Mouse (Mus musculus): ENCODE data around the gene 1810010D01Rik.

The 1810010D01Rik gene

DNA sequence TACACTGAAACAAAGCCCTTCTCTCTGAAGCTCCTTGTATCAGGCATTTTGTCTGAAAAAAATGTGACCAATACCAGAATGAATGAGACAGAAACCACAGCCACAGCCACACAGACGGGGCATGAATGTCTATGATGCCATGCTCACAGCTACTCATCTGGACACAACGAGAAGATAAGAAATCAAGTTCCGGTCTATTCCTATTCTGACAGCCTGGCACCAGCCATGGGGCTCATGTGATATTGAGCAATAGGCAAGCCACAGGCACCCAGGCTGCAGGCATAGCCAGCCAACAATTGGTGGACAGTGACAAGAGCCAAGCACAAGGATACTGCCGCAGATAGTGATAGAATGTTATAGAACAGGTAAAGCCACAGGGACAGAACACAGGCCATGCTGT lies 7.6 kb upstream of the 1810010D01Rik start:
- no peak for DNase-seq (ENCODE audit: low read depth, low spot score)

DNA sequence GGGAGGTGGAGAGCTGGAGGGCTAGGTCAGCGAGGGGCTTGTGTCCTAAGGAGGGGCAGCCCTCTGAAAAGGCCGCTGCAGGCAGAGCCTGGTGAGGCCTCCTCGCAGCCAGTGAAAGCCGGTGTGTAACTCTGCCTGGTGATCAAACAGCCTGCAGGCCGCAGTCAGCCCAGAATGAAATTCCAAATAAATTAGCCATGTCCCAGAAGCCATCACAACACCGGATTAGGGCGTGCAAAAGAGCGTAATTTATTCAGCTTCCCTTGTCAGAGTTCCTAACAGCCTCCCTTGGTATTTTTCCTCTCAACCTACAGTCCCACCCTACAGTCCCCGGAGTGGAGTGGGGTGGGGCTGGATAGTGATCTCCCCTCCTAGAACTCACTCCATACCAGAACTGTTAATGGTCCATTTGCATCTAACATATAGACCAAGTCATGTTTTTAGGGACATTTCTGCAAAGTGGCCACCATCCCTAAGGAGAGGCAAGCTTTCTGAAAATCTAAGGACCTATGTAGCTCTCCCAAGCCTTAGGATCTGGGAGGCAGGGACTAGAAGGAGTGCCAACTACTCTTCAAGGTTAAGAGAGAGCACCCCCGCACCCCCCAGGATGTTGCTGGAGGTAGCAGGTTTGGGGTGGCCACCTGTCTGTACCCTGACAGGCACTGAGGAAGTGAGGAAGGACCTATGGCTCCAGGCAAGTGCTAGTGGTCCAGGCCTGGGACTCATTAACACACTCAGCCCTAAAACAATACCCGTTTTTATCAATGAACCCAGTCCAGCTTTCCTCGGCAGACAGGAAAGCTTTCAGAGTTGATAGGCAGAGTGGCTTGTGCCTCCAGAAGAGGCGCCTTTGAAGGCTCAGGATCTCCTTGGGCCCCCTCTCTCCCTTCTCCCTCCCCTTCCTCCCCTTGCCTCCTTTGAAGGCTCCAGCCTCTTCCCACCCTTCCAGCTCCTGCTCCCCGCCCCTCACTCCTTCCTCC lies 4.1 kb upstream of the 1810010D01Rik start:
- no peak for DNase-seq (ENCODE audit: low read depth, low spot score)

DNA sequence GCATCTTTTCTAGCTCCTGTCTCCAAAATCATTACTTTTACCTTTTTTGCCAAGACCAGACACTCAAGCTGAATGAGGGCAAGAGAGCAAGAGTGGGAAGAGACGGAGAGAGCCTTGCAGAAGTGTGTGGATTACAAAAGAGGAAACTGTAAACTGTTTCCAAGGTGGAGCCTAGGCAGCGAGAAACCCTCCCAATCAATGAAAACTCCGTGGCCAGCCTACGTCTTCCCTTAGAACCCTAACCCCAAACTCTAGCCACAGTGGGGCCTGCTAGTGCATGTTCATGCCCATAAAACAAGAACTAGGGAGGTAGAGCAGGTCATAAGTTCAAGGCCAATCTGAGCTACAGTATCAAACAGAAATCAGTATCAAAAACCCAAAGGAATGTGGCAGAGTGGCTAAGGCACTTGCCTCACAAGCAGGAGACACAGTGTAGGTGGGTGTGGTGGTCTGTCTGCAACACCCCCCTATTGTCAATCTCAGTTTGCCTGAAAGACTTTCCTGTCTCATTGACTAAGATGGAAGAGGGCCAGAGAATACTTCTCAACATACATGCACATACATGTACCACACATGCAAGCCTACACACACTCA lies 2.7 kb upstream of the 1810010D01Rik start:
- no peak for DNase-seq (ENCODE audit: low read depth, low spot score)

DNA sequence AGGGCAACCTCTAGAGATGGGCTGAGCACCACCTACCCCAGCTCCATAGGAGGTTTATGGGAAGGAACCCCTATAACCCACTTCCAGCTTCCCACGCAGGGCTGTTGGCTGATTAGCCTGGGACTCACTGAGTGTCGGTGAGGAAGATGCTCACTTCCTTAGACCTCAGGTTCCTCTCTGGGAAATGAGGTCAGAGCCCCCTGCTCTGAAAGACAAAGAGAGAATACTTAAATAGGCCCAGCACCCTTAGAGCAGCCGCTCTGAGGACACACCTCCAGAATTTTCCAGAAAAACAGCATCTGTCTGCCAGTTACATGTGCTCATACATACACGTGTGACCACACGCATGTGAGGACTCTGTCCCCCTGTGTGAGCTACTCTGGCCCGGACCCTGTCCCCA lies 1.1 kb downstream of the 1810010D01Rik start:
- no peak for DNase-seq (ENCODE audit: low read depth, low spot score)

DNA sequence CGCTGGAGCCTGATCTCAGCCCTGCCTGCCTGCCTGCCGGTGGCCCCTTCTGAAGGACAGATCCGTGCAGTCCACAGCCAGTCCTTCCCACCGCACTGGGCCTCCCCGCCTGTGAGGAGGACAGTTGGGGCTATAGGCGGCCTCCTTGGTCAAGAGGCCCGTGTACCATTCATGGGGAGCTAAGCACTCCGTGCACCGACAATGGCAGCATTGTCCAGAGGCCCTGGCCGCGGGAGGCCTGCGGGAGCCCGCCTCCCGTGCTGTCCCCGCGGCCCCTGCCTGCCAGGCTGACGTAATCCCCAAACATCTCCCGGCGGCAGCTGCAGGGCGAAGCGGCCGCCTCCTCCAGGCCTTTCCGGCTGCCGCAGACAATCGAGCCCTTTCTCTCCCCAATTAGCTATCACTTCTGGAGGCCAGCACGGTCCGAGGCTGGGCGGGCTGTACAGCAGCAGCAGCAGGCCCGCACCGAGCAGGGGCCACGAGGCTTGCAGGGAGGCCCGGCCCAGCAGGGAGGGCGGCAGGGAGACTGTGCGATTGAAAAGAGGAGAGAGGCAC lies 1.8 kb downstream of the 1810010D01Rik start:
- peak; percentile 46 for DNase-seq (ENCODE audit: low read depth, low spot score)

DNA sequence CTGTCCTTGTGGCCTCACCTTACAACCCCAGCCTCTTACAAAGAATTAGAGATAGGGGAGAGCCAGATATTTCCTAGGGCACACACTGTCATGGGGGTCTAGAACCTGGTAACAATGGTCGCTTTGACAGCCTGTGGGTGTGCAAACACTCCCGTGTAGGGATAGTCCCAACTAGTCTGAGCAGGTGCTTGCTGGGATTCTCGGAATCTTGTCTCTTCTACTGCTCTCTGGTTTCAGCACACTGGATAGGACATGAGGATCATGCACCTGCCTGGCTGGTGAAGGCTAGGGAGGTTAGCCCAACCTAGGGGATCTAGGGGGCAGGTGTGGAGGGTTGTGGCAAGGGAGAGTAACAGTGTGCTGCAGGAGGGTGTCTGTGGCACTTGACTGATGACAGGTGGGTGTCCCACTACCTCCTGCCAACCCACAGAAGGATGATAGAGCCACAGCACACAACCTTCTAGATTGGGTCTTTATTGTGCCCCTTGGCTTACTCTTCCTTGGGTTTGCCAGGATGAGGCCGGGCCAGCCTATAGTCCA lies 2.5 kb downstream of the 1810010D01Rik start:
- no peak for DNase-seq (ENCODE audit: low read depth, low spot score)

DNA sequence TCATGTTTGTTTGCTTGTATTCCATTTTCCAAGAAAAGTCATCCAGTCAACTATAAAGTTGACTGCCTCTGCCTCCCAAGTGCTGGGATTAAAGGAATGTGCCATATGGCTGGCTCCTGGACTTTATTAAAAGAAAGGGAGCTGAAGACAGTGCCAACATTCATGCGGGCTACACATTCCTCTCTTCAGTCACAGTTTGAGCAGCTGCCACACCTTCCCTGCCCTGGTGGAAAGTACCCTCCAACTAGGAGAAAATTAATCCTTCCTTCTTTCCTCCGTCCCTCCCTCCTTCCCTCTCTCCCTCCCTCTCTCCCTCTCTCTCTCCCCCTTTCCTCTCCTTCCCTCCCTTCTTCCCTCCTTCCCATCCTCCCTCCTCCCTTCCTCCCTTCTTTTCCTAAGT lies 8.2 kb downstream of the 1810010D01Rik start:
- DNase-seq (ENCODE audit: low read depth, low spot score), result no peak

DNA sequence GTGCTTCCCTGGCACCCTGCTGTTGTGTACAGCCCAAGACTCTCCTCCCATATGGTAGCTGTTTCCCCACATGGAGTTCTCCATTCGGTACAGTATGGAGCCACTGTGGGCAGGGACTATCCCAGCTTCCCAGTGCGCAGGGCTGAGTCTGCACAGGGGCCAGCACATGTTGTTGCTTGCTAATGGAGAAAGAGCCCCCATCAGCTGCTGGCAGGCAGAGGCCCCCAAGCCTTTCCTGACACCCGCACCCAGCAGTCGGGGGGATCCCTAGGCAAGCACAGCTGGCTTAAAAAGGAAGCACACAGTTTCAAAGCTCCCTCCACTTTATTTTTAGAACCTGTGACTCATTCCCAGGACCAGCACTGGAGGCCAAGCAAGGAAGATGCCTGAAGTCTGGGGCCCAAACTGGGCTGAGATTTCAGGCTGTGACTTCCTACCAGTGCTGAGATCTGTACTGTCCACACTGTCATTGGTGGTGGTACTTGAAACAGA lies 9.7 kb downstream of the 1810010D01Rik start:
- no peak for DNase-seq (ENCODE audit: low read depth, low spot score)

DNA sequence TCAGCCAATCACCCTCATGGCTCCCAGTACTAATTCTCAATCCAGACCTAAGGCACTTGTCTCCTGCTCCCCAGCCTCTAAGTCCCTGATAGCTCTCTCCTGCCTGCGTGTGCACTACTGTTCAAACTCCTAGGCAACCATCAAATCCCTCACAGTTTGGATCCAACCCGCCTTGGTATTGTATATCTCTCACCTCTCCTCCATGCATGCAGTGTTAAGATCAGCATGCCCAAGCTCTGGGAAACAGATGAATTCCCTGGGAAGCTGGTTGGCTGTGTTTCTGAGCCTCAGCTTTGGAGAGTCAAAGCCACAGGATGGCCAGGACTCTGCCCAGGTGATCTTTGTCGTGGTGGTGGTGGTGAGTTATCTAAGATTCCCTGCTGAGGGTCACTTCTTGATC lies 10.2 kb downstream of the 1810010D01Rik start:
- no peak for DNase-seq (ENCODE audit: low read depth, low spot score)

GRCm38 (mm10) chr7:145197042-145197441 lies 10.9 kb downstream of the 1810010D01Rik start:
- no peak for DNase-seq (ENCODE audit: low read depth, low spot score)

GRCm38 (mm10) chr7:145196340-145196739 lies 11.6 kb downstream of the 1810010D01Rik start:
- no peak for DNase-seq (ENCODE audit: low read depth, low spot score)

DNA sequence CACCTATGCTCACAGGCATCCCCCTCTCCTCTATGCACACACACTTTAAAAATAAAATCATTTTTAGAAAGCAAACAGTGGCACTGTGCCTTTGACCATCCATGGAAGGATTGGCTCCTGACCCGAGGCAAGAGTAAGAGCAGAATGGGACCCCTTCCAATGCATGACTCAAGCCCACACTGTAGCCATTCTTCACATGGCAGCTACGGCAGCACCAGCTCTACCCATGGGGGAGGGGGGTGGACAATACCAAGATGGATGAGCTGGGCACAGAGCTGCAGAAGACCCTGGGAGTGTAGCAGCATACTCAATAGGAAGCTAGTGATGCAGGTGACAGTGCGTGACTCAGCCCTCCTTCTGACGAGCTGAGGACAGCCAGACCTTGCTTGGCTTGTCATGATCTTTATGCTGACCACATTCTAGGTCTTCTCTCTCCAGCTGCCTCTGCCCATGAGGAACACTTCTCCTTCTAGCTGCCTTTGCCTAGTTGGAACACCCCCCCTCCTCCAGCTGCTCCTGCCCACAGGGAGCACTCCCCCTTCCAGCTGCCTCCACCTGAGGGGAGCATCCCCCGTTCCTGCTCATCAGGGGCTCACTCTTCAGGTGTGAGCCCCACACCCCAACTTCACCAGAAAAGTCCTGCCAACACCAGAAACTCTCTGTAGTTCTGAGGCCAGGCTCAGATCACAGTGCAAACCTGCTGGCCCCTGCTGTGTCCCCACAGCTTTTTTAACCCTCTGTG lies 12.6 kb downstream of the 1810010D01Rik start:
- DNase-seq (ENCODE audit: low read depth, low spot score), result no peak

GRCm38 (mm10) chr7:145194455-145195161 lies 13.3 kb downstream of the 1810010D01Rik start:
- no peak for DNase-seq (ENCODE audit: low read depth, low spot score)

DNA sequence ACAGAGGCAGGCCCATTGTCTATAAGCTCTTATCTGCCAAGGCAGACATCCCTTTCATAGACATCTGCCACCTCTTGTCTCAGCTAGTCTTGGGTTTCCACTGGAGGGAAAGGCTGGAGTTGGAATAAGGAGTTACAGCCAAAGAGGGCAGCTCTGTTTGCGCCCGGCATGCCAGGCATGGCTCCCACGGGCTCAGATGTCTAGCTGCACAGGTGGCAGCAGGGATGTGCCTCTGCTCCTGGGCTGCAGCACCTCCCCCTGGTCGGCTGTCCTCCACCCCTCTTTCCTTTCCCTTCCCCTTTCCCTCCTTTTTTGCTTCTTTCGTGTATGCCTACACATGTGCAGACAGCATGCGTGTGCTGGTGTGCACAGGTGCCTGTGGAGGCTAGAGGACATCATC lies 15.1 kb downstream of the 1810010D01Rik start:
- no peak for DNase-seq (ENCODE audit: low read depth, low spot score)

- DNase-seq (ENCODE audit: low read depth, low spot score), result no peak
These were observed 17.4 kb downstream of the 1810010D01Rik start for GRCm38 (mm10) chr7:145190520-145190919.

DNA sequence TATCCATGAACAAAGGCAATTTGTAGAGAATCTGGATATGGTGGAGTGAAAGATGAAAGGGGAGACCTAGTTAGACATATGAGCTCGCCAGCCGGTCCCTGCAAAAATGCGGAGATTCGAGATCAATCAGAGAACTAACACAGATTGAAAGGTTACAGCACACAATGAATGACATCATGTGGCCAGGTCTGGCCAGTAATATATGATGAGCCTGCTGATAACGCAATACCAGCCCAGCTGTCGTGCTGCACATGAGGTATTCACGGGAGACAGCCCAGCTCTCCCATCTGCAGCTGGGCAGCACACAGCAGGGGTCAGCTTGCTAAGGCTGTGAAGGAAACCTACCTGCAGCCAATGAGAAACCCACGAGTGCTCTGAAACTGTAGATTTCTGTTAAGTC lies 18.6 kb downstream of the 1810010D01Rik start:
- DNase-seq (ENCODE audit: low read depth, low spot score), result no peak

GRCm38 (mm10) chr7:145187802-145188201 lies 20.1 kb downstream of the 1810010D01Rik start:
- DNase-seq (ENCODE audit: low read depth, low spot score), result no peak

GRCm38 (mm10) chr7:145182388-145182787 lies 25.5 kb downstream of the 1810010D01Rik start:
- DNase-seq (ENCODE audit: low read depth, low spot score), result no peak

DNA sequence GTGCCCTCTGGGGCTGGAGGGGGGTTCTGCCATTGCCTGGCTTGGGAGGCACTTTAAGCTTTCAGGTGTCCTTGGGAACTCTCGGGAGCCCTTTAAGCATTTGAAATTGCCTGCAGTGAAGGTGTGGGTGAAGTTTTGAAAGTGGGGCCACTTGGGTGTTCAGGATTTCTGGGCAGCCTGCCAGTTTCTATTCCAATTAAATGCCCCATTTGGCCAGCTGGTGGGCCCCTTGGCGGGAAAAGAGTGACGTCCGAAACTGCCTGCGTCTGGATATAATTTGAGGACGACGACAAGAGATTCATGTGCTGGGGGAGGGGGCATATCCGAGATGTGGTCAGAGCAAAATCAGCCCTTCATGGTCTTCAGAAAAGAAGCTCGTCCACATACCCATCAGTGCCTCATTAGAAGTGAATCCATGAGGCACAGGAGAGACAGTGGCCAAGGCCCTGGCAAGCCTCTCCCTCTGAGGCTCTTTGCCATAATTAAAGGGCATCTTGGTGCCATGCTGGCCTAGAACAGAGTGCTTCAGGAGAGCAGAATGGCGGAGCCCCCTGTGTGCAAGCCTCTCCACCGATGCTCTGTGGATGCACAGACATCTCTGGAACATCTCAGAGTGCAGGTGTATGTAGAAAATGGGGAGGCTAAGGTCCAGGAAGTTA lies 26.4 kb downstream of the 1810010D01Rik start:
- DNase-seq (ENCODE audit: low read depth, low spot score), result no peak

DNA sequence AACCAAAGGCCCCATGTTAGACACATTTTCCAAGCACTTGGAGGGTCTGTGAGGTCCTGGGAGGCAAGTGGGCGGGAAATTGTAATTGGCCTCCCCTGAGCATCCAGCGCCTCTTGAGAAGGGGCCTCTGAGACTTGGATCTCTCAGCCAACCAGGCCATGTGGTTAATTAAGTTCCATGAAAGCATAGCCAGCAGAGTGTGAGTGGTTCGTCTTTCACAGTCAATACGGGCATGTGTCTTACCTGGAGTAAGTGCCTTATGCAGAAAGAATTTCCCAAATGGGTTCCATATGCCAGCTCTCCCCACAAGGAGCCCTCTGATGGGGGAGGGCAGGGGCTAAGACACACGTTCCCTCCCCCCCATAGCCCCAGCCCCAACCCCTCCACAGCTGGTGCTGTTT lies 28.2 kb downstream of the 1810010D01Rik start:
- no peak for DNase-seq (ENCODE audit: low read depth, low spot score)
